Mouse (Mus musculus) liver, embryonic 14.5 days (tissue): ENCODE measurements around the gene Map4k4. TPM values are rescaled to one million over a fixed set of nuclear protein-coding genes. Genes with fewer than 3 reads are reported as not detected.

Source experiments
- ATAC-seq: fragments of 200-750 bp; cut with Nextera tagmentation; 2 replicates; pipeline ENCODE4 v1.8.0; 2017; ENCODE audit warnings: moderate number of reproducible peaks, mild to moderate bottlenecking, moderate library complexity; ENCODE audit not compliant: insufficient read depth
- DNase-seq, 3 experiments: peaks; one replicate each; pipeline ENCODE4 v3.0.0-alpha.2; 2012 to 2013; ENCODE audit warnings: low read depth in 3 of 3, low spot score in 3 of 3
- H3K27ac ChIP-seq: fragments of 300-500 bp; sonication (generic); 2 replicates; pipeline ENCODE4 v1.5.1; 2014; ENCODE audit warnings: moderate library complexity, mild to moderate bottlenecking, control low read depth, inconsistent platforms
- H3K27me3 ChIP-seq: fragments of 300-500 bp; sonication (generic); 2 replicates; pipeline ENCODE4 v1.6.1; 2014; ENCODE audit warnings: mild to moderate bottlenecking, low read length, moderate library complexity; ENCODE audit not compliant: control insufficient read depth, insufficient read depth
- H3K36me3 ChIP-seq: fragments of 300-500 bp; sonication (generic); replicated peaks from 2 replicates; pipeline ENCODE4 v1.6.1; 2014; ENCODE audit warnings: low read depth; ENCODE audit not compliant: control insufficient read depth, insufficient read depth
- H3K4me1 ChIP-seq, 2 experiments: fragments of 200-500 bp in 1 of 2; fragments of 300-500 bp in 1 of 2; sonication (generic) in 1 of 2; replicated peaks; 2 replicates each; pipeline ENCODE4 v1.6.1; 2012 to 2014; ENCODE audit warnings: antibody characterized with exemption in 1 of 2, inconsistent platforms in 1 of 2, low read length in 1 of 2; ENCODE audit not compliant: control insufficient read depth in 2 of 2, insufficient read depth in 2 of 2
- H3K4me2 ChIP-seq: fragments of 300-500 bp; sonication (generic); 2 replicates; pipeline ENCODE4 v1.6.1; 2014; ENCODE audit warnings: low read depth, mild to moderate bottlenecking, control low read depth, moderate library complexity
- H3K4me3 ChIP-seq, 2 experiments: fragments of 200-500 bp in 1 of 2; fragments of 300-500 bp in 1 of 2; sonication (generic) in 1 of 2; 2 replicates each; pipeline ENCODE4 v1.5.1; 2012 to 2014; ENCODE audit warnings: low read depth in 2 of 2, low read length in 2 of 2, mild to moderate bottlenecking in 2 of 2, control low read depth in 1 of 2, inconsistent platforms in 1 of 2, moderate library complexity in 1 of 2; ENCODE audit not compliant: insufficient read depth in 1 of 2
- H3K9ac ChIP-seq: fragments of 300-500 bp; sonication (generic); replicated peaks from 2 replicates; pipeline ENCODE4 v1.6.1; 2014; ENCODE audit warnings: mild to moderate bottlenecking, control low read depth, moderate library complexity
- H3K9me3 ChIP-seq: fragments of 300-500 bp; sonication (generic); 2 replicates; pipeline ENCODE4 v1.6.1; 2016; ENCODE audit warnings: low read length, mixed read lengths; ENCODE audit not compliant: control insufficient read depth
- CTCF ChIP-seq: IDR thresholded peaks from 2 replicates; pipeline ENCODE4 v1.5.1; 2016; ENCODE audit warnings: antibody characterized with exemption, low read depth, control low read depth
- EP300 ChIP-seq: IDR thresholded peaks from 2 replicates; pipeline ENCODE4 v1.6.1; 2016; ENCODE audit warnings: antibody characterized with exemption, low read depth
- WGBS: fragments of 180-500 bp; shearing (Covaris S2); extraction: QIAGEN DNeasy Blood & Tissue Kit; methylation state at CpG from one replicate; pipeline ENCODE4 v1.1.7; 2014; ENCODE audit not compliant: insufficient replicate concordance; 5-methylcytosine and 5-hydroxymethylcytosine counted together
- polyA plus RNA-seq, 2 experiments: library from polyadenylated mRNA; depleted of rRNA in 1 of 2; stranded (reverse) in 1 of 2; unstranded in 1 of 2; fragments of >200 nt; fragmentation: Nextera tagmentation in 1 of 2; extraction: Ambion mirVana in 1 of 2; gene quantifications; 2 replicates each; pipeline versions ENCODE4 v1.2.1 to v1.2.3; 2012 to 2014

Map4k4 gene
- polyA plus RNA-seq, 2 experiments, result 2.3 to 14.5 TPM

DNA sequence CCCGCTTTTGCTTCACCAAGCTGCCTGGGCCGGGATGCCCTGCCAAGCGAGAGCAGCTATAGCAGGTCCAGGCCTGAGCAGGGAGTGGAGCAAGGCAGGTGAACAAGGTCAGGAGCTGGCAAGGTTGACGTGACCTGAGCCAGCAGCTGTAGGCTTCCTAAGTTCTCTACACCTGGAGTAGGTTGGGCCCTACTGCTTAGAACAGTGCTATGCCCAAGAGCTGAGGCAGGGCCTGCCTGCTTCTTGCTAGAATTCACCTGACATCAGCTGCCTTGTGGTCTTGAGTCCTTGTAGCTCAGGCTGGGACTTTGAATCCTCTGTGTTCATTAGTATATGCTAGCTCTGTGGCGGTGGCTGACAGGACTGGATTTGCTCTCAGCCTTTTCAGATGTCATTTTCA lies 173.1 kb downstream of the Map4k4 start, which contains the start of gene Il1r2:
Gene Il1r2 (plus strand): TSS at position 301 of the 400 bp plus-strand sequence.
- no peak within 1 kb of the TSS for H3K9ac ChIP-seq
- WGBS, result 68% methylated on average over 5 of the region's 5 CpGs
- ATAC-seq (no peak), DNase-seq (no peak)
- no peaks in the 10 kb centered on the region for H3K27me3 ChIP-seq
- H3K4me2 ChIP-seq, result no peak within 1 kb of the TSS
- H3K36me3 ChIP-seq, result no peaks in the 10 kb centered on the region
- H3K4me3 ChIP-seq, result no peak within 1 kb of the TSS
- no peaks in the 10 kb centered on the region for H3K9me3 ChIP-seq
- H3K4me1 ChIP-seq, result no peaks in the 10 kb centered on the region
- no peak for TF ChIP-seq CTCF
- TF ChIP-seq EP300, result no peak
- no peak within 1 kb of the TSS for H3K27ac ChIP-seq

Other genes with a start within 250 kb of the Map4k4 start
- 0.01 TPM in 2 replicates for gene Creg2, start 249.4 kb upstream of the Map4k4 start, polyA plus RNA-seq (2012; rRNA removed)
- gene Creg2, start 249.4 kb upstream of the Map4k4 start, polyA plus RNA-seq (2014; fragmentation: Nextera tagmentation; extraction: Ambion mirVana), result not detected in 2 replicates
- 0.02 and 0.04 TPM in 2 replicates for gene Rfx8, start 179.9 kb upstream of the Map4k4 start, polyA plus RNA-seq (2012; rRNA removed)
- not detected in 2 replicates for gene Rfx8, start 179.9 kb upstream of the Map4k4 start, polyA plus RNA-seq (2014; fragmentation: Nextera tagmentation; extraction: Ambion mirVana)
- not detected in 2 replicates for gene Gm3646, start 95.6 kb upstream of the Map4k4 start, polyA plus RNA-seq (2012; rRNA removed)
- gene Gm3646, start 95.6 kb upstream of the Map4k4 start, polyA plus RNA-seq (2014; fragmentation: Nextera tagmentation; extraction: Ambion mirVana), result not detected in 2 replicates
- gene Il1r2, start 173.2 kb downstream of the Map4k4 start, polyA plus RNA-seq (2012; rRNA removed), result 0.14 and 0.19 TPM in 2 replicates
- 0.86 and 1.2 TPM in 2 replicates for gene Il1r2, start 173.2 kb downstream of the Map4k4 start, polyA plus RNA-seq (2014; fragmentation: Nextera tagmentation; extraction: Ambion mirVana)